Mouse (Mus musculus) left cerebral cortex, postnatal 14 days (tissue): ENCODE data around the gene Enoph1. TPM values are rescaled to one million over a fixed set of nuclear protein-coding genes. Genes with fewer than 3 reads are reported as not detected.

Experiments used
- DNase-seq, 2 experiments: peaks; one replicate each; pipeline ENCODE4 v3.0.0; 2021 to 2022; ENCODE audit warnings: low spot score in 2 of 2, mixed read lengths in 1 of 2
- intact Hi-C: fragments of 180-260 bp; cut with DNase I; formaldehyde crosslinking; loops from one replicate; pipeline ENCODE4 v1.15.1; 2025
- total RNA-seq, 2 experiments: library from RNA; stranded (reverse); gene quantifications; 2 replicates each; pipeline ENCODE4 v1.2.3; 2021

The Enoph1 gene
- total RNA-seq, 2 experiments from 2014 or later = 50.0 to 52.6 TPM

GRCm38 (mm10) chr5:100060876-100061275 lies 21.1 kb downstream of the Enoph1 start:
- DNase-seq = no peak
- intact Hi-C loops = no loop called here

DNA sequence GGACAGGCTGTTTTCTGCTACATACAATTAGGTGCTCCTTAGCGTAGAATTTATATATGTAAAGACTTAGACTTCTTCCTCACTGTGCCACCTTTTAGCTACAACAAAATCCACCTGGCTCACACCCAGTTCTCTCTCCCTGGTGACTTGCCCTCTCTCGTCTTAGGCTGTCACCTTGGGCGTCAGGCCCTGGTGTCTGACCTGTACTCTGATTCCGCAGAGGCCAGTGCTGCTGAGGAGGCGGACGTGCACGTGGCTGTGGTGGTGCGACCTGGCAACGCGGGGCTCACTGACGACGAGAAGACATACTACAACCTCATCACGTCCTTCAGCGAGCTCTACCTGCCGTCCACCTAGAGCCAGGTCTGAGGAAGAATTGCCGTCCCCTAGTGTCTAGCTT lies 27.8 kb downstream of the Enoph1 start:
- no peak for DNase-seq
- intact Hi-C loops = no loop called here

DNA sequence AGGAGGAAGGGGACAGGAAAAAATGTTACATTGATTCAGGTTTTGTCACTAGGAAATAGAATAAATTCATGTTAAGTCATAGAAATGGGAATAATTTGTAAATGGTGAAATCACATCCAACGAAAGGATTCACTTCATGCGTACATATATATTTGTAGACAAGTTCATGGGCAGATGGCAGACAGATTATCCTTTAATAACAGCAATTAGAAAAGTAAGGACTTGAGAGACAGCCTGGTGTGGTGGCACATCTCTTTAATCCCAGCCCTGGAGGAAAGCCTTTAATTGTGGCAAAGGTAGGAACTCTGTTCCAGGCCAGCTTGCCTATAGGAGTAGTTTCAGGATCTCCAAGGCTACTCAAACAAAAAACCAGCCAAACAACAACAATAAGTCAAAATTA lies 29.7 kb downstream of the Enoph1 start:
- DNase-seq = no peak
- intact Hi-C loops = no loop called here

DNA sequence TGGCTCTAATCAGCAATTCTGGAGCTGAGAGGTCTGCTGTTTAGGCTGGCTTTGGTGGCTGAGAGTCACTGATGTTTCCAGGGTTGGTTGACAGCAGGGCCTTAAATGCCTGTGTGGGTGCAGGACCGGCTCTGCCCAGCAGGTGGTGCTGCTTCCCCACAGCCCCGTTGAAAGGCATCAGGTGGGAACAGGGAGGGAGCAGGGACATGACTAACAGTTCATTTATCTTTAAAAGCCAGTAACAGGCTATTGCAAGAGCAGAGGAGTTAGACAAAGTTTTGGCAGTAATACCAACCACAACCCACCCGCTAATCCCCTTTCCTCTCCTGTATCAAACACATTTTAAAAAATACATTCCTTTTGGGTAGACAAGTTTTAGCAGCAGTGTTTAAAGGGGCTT lies 30.5 kb downstream of the Enoph1 start:
- DNase-seq = peak; percentile 90 to 91
- intact Hi-C loops = loop anchor here (2.0 to 5.0 kb wide), 3 partner anchors 171 to 253 kb away; no protein-coding TSS in a partner anchor

DNA sequence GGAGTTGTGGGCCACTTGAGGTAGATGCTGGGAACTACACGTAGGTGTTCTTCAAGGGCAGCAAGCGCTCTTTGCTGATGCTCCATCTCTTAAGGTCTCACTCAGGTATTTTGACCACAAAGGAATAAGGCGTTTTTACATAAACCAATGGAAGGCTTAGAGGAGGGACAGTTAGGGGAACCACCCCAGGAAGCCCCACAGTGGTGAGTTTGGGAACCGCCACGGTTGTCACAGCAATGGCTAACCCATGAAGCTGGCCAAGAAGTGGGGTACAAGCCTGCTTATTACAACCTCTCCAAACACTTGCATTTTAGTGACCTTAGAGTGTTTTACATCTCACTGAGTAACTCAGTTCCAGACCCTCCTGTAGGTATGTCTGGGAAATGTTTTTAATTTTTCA lies 31.8 kb downstream of the Enoph1 start:
- intact Hi-C loops = loop anchor here (2.0 to 5.0 kb wide), 3 partner anchors 169 to 251 kb away; no protein-coding TSS in a partner anchor
- DNase-seq = no peak

- intact Hi-C loops = loop anchor here (5.0 kb wide), 1 partner anchor 230 kb away; no protein-coding TSS in a partner anchor
- DNase-seq = no peak
Observed at GRCm38 (mm10) chr5:100072557-100072956, 32.8 kb downstream of the Enoph1 start.

DNA sequence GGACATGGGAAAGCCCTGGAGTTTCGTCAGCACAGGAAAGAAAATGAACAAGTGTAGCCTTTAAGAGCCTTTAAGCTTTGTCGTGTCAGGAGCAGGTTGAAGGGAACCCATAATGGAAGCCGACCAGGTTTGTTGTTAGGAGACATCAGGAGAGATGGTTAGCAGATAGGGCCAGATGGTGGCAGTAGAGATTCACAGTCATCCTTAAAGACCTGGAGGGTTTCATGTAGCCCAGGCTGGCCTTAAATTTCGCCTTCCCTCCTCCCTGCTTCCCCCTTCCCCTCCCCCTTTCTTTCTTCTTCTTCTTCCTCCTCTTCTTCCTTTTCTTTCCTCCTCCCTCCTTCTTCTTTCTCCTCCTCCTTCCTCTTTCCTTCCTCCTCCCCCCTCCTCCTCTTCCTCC lies 34.8 kb downstream of the Enoph1 start:
- peak; percentile 42 to 54 for DNase-seq
- intact Hi-C loops = loop anchor here (5.0 kb wide), 1 partner anchor 228 kb away; no protein-coding TSS in a partner anchor

DNA sequence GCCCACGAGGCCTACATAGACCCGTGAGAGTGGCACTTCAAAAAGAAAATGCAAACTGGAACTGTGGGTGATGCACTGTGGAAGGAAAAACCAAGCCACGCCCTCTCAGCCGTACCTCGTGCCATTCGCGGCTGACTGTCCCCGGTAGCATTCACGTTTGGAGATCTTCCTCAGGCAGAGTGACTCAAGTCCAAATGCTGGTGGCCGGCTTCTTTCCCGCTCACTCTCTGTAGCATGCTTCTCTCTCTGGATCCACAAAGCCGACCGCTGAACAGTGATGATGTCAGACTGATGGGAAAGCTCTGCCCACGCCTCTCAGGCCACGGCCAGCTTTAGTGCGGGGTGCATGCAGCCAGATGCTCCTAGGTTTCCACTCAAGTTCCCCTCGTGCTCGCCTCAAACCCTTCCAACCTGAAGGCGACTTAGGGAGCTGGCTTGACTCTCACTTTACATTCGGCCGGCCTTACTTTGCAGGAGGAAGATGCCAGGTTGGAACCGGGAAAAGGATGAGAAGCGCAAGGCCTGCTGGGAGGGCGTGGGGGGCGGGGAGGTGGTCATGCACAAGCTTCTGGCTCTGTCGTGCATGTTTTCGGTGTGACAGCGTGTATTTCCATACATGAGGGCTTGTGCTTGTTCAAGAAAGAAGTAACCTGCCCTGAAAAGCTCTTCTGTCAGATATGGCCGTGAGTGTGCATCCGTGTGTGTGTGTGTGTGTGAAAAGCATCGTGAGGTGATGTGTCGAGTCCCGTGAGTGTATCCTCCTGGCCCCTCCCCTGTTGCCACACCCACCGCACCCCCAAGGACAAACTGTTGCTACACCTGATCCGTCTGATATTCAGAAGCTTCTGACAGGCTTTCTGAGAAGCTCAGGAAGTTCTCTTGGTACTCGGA lies 39.5 kb downstream of the Enoph1 start:
- peak; percentile 26 to 38 for DNase-seq
- intact Hi-C loops = no loop called here

DNA sequence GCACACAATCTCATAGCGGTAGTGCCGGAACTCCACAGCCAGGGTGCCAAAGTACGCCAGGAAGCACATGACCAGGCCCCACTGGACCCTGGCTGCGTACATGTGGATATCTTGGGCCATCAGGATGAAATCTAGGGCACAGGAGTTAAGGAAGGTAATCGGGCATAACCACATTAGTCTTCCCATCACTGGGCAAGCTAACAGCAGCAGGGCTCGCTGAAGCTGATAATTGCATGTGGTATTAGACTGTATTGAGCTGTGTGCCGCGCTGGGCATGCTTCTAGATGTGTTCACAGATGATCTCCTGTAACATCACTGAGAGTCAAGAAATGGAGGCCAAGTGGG lies 40.1 kb downstream of the Enoph1 start:
- intact Hi-C loops = no loop called here

DNA sequence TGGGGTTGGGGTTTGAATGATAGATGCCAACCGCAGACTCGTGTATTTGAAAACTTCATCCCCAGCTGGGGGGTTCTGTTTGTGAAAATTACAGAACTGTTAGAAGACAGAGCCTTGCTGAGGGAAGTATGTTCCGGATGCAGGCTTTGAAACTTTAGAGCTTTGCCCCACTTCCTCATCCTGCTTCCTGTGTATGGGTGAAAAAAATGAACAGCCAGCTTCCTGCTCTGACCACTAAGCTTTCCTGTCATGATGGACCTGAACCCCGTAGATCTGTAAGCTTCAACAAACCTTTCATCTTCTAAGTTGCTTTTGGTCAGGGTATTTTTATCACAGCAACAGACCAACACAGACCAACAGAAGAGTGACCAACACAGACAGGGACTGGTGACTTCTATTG lies 42.2 kb downstream of the Enoph1 start:
- DNase-seq = no peak
- intact Hi-C loops = loop anchor here (2.0 kb wide), 1 partner anchor 75 kb away; no protein-coding TSS in a partner anchor

More for the DNA sequence above, 40.1 kb downstream of the Enoph1 start:
- DNase-seq = no peak

- DNase-seq = no peak
- intact Hi-C loops = loop anchor here (2.0 kb wide), 1 partner anchor 73 kb away; no protein-coding TSS in a partner anchor
Observed at GRCm38 (mm10) chr5:100083953-100084562, 44.3 kb downstream of the Enoph1 start.

DNA sequence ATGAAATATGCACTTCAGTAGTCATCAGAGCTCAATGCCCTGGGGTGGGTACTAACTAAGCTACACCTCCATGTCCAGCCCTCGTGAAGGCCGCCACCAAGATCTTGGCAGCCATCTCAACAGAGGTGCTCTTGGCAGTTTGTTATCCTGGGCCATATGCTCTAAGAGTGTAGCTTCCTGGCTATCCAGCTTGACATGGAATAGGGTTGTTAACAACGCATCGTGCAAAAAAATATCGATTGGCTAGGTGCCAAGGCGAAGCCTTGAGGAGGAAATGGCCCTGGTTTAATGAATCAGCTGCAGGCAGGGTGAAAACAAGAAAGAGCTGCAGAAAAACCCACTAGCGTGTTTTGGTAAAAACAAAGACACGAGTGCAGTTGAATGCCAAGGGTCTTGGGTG lies 45.3 kb downstream of the Enoph1 start:
- no peak for DNase-seq

GRCm38 (mm10) chr5:100090515-100091262 lies 50.9 kb downstream of the Enoph1 start:
- DNase-seq = no peak
- intact Hi-C loops = no loop called here

More for the DNA sequence above, 45.3 kb downstream of the Enoph1 start:
- intact Hi-C loops = no loop called here

DNA sequence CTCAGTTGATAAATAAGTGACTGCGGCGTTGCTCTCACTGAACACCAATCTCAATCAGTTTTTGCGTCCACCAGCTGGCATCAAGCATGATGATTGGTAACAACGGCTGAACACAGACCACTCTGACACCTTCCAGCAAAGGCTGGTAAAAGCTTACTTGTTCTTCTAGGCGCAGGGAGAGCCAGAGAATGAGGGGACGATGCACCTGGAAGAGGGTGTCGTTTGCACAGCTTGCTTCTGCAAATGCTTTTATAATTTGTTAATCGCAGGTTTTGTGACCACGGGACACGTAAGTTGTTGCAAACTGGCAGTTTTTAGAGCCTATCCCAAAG lies 51.4 kb downstream of the Enoph1 start:
- DNase-seq = no peak
- intact Hi-C loops = no loop called here

DNA sequence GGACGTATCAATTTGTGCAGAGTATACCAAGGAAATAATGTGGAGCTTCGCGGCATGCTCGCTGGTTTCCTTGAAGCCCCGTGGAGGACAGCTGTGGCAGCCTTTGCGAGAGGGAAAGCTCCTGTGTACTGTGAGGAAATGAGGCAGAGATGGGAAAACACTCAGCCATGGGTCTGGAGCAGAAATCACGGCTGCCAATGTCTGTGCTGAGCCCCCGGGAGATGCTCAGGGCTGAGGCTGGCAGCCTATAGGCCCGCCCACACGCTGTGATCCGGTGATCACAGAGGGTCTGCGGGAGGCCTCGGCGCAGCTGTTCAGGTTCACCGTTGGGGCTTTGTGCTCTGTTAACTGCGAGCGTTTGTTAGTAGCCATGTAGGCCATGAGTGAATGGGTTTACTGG lies 51.8 kb downstream of the Enoph1 start:
- intact Hi-C loops = no loop called here
- DNase-seq = no peak

DNA sequence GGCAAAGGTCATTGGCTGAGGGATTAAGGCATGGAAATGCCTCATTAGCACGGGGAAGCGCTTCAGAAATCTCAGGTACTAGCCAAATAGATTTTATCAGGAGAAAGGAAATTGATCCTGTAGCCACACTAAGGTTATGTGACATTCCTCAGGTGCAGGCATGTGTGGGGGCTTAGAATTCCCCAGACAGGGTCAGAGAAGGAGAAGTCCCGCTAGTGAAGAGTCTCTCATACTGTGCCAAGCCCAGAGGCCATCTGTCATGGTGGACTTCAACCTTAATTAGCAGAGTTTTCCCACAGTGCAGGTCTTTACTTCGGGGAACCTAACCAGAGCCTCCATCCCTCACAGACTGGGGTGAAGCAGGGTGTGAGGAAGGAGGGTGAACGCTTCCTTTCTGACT lies 57.2 kb downstream of the Enoph1 start:
- intact Hi-C loops = no loop called here
- no peak for DNase-seq

DNA sequence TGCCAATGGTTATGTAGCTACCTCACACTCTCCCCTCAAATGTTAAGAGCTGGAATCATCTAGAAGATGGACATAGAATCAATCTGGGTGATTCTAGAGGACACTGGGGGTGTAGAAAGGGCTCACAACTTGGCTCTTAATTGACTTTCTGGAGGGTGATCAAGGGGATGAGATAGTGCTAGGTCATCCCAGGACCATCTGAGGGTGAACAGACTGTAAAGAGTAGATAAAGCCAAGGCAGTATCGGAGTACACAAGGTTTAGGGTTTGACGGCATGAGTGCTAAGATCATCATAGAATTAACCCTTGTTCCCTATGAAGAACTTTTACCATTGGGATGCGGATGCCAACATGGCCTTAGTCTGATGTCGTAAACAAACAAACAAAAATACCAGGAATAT lies 58.2 kb downstream of the Enoph1 start:
- no peak for DNase-seq
- intact Hi-C loops = no loop called here

DNA sequence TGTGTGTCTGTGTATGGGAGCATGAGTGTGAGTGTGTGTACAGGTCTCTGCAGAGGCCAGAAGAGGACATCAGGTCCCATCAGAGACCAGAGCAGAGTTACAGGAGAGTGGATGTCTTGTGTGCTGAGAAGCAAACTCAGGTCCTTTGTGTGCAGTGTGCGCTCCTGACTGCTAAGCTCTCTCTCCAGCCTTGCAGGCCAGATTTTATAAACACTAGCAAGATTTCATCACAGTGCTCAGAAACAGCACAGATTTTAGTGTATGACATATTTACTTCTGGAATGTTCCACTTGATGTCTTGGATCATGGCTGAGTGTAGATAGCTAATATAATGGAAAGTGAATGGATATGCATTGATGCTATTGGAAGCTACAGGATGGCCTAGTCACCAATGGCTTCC lies 62.6 kb downstream of the Enoph1 start:
- intact Hi-C loops = no loop called here
- DNase-seq = no peak

GRCm38 (mm10) chr5:100108866-100109265 lies 69.1 kb downstream of the Enoph1 start:
- intact Hi-C loops = no loop called here
- DNase-seq = peak; percentile 69 to 82
